Mouse (Mus musculus) intestine, embryonic 14.5 days (tissue): ENCODE measurements around the gene Myo1c. TPM values are rescaled to one million over a fixed set of nuclear protein-coding genes. Genes with fewer than 3 reads are reported as not detected.

ENCODE experiments used
- ATAC-seq: fragments of 200-750 bp; cut with Nextera tagmentation; replicated peaks from 2 replicates; pipeline ENCODE4 v1.8.0; 2017; ENCODE audit warnings: low read depth, moderate number of reproducible peaks, moderate TSS enrichment, moderate library complexity; ENCODE audit not compliant: low FRiP score, low TSS enrichment
- DNase-seq: peaks from one replicate; pipeline ENCODE4 v3.0.0-alpha.2; 2018; ENCODE audit warnings: low spot score
- H3K27ac ChIP-seq: fragments of 300-500 bp; sonication (generic); 2 replicates; pipeline ENCODE4 v1.5.1; 2014; ENCODE audit warnings: low read depth, mild to moderate bottlenecking, control low read depth
- H3K27me3 ChIP-seq: fragments of 300-500 bp; sonication (generic); replicated peaks from 2 replicates; pipeline ENCODE4 v1.6.1; 2014; ENCODE audit warnings: low read length, control low read depth; ENCODE audit not compliant: control insufficient read depth, insufficient read depth
- H3K36me3 ChIP-seq: fragments of 300-500 bp; sonication (generic); 2 replicates; pipeline ENCODE4 v1.6.1; 2014; ENCODE audit warnings: low read length, control low read depth; ENCODE audit not compliant: control insufficient read depth, insufficient read depth
- H3K4me1 ChIP-seq: fragments of 300-500 bp; sonication (generic); replicated peaks from 2 replicates; pipeline ENCODE4 v1.6.1; 2014; ENCODE audit warnings: low read length, control low read depth, mixed read lengths; ENCODE audit not compliant: control insufficient read depth, insufficient read depth
- H3K4me2 ChIP-seq: fragments of 300-500 bp; sonication (generic); 2 replicates; pipeline ENCODE4 v1.6.1; 2014; ENCODE audit warnings: low read length
- H3K4me3 ChIP-seq: fragments of 300-500 bp; sonication (generic); 2 replicates; pipeline ENCODE4 v1.5.1; 2014; ENCODE audit warnings: low read depth, low read length, control low read depth, mixed read lengths
- H3K9ac ChIP-seq: fragments of 300-500 bp; sonication (generic); 2 replicates; pipeline ENCODE4 v1.6.1; 2014; ENCODE audit warnings: mild to moderate bottlenecking, low read length
- H3K9me3 ChIP-seq: fragments of 300-500 bp; sonication (generic); 2 replicates; pipeline ENCODE4 v1.6.1; 2016; ENCODE audit warnings: low read length, control low read depth; ENCODE audit not compliant: control insufficient read depth
- WGBS: fragments of 180-500 bp; shearing (Covaris S2); extraction: QIAGEN DNeasy Blood & Tissue Kit; methylation state at CpG from one replicate; pipeline ENCODE4 v1.1.7; 2014; 5-methylcytosine and 5-hydroxymethylcytosine counted together
- polyA plus RNA-seq: library from polyadenylated mRNA; unstranded; fragments of >200 nt; fragmentation: Nextera tagmentation; extraction: Ambion mirVana; gene quantifications from 2 replicates; pipeline ENCODE4 v1.2.1, GENCODE M21; 2014

The Myo1c gene
- polyA plus RNA-seq, 1 experiment from 2014 or later: 41.7 TPM

- Histone ChIP-seq H3K4me2 (no peak overlapping the region), H3K27me3 (no peaks in the 10 kb centered on the region), H3K27ac (no peak overlapping the region), H3K4me3 (no peak overlapping the region), H3K9ac (no peak overlapping the region), H3K4me1 (no peaks in the 10 kb centered on the region), H3K36me3 (peaks cover 78% of the 10 kb centered on the region), H3K9me3 (no peaks in the 10 kb centered on the region)
- no peak for ATAC-seq
- DNase-seq: no peak
- 84% methylated on average over 11 of the region's 11 CpGs for WGBS
Observed at GRCm38 (mm10) chr11:75669176-75669852, 19.0 kb downstream of the Myo1c start.

DNA sequence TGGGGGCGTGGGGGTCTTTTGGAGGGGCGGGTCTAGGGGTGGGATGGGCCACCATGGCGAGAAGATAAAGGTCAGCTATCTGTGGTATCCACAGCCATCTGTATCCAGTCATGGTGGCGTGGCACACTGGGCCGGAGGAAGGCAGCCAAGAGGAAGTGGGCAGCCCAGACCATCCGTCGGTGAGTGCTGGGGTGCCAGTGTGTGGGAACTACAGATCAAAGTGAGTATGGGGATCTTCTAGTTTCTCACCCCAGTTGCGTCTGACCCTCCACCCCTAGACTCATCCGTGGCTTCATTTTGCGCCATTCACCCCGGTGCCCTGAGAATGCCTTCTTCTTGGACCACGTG is 19.5 kb downstream of the Myo1c start:
- H3K9me3 ChIP-seq: no peaks in the 10 kb centered on the region
- no peak overlapping the region for H3K4me3 ChIP-seq
- WGBS: 93% methylated on average over 12 of the region's 12 CpGs
- H3K27me3 ChIP-seq: no peaks in the 10 kb centered on the region
- H3K4me2 ChIP-seq: no peak overlapping the region
- no peak for ATAC-seq
- no peak overlapping the region for H3K9ac ChIP-seq
- H3K4me1 ChIP-seq: no peaks in the 10 kb centered on the region
- DNase-seq: no peak
- no peak overlapping the region for H3K27ac ChIP-seq
- H3K36me3 ChIP-seq: peaks cover 76% of the 10 kb centered on the region

GRCm38 (mm10) chr11:75671426-75672180 is 21.3 kb downstream of the Myo1c start:
- H3K4me1 ChIP-seq: no peaks in the 10 kb centered on the region
- 81% methylated on average over 22 of the region's 22 CpGs for WGBS
- H3K9me3 ChIP-seq: no peaks in the 10 kb centered on the region
- no peak overlapping the region for H3K9ac ChIP-seq
- H3K4me3 ChIP-seq: no peak overlapping the region
- DNase-seq (no peak), ATAC-seq (no peak)
- H3K36me3 ChIP-seq: peaks cover 59% of the 10 kb centered on the region
- no peaks in the 10 kb centered on the region for H3K27me3 ChIP-seq
- no peak overlapping the region for H3K27ac ChIP-seq
- H3K4me2 ChIP-seq: no peak overlapping the region

GRCm38 (mm10) chr11:75673411-75673810 is 23.1 kb downstream of the Myo1c start:
- 83% methylated on average over 5 of the region's 5 CpGs for WGBS
- no peak for DNase-seq
- no peak overlapping the region for H3K4me3 ChIP-seq
- H3K27me3 ChIP-seq: no peaks in the 10 kb centered on the region
- ATAC-seq: no peak
- H3K36me3 ChIP-seq: peaks cover 49% of the 10 kb centered on the region
- H3K4me2 ChIP-seq: no peak overlapping the region
- no peak overlapping the region for H3K27ac ChIP-seq
- no peaks in the 10 kb centered on the region for H3K9me3 ChIP-seq
- H3K9ac ChIP-seq: no peak overlapping the region
- H3K4me1 ChIP-seq: no peaks in the 10 kb centered on the region

GRCm38 (mm10) chr11:75674875-75675274 is 24.6 kb downstream of the Myo1c start:
- H3K4me2 ChIP-seq: no peak overlapping the region
- peaks cover 35% of the 10 kb centered on the region for H3K36me3 ChIP-seq
- no peak for DNase-seq
- H3K27ac ChIP-seq: no peak overlapping the region
- 76% methylated on average over 3 of the region's 3 CpGs for WGBS
- H3K9ac ChIP-seq: no peak overlapping the region
- H3K27me3 ChIP-seq: no peaks in the 10 kb centered on the region
- no peak overlapping the region for H3K4me3 ChIP-seq
- no peaks in the 10 kb centered on the region for H3K4me1 ChIP-seq
- ATAC-seq: no peak
- H3K9me3 ChIP-seq: no peaks in the 10 kb centered on the region

DNA sequence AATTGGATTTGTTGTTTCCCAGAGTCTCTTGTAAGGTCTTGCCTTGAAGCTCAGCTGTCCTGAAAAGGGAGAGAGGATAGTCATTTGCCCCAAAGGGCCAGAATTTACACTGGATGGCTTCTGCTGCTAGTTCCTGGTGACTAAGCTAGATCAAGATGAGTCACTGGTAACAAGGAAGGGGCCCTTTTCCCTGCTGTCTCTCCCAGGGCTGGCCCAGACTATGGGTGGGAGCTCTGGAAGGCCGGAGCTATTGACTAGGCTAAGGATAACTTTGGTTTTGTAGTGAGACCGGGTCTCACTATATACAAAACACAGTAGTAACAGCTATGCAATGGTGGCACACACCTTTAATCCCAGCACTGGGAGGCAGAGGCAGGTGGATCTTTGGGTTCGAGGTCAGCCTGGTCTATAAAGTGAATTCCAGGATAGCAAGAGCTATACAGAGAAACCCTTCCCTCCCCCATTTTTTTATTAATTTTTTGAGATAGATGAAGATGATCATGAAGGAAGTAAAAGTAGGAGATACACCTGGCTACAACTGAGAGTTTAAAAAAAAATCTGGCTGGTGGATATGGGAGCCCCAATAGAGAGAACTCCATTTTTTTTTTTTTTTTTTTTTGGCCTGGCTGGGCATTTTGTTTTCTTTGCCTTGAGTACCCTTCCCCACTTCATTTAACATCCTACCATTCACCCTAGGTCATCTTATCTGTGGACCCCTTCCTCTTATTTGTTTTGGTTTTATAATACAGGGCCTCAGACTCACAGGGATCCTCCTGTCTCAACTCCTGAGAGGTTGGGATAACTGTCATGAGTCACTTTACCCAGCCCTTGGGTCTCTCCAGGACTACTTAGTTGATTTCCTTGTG is 27.8 kb downstream of the Myo1c start:
- no peak overlapping the region for H3K9ac ChIP-seq
- 88% methylated on average over 3 of the region's 3 CpGs for WGBS
- no peak; the same call in 1 of the 2 replicates for ATAC-seq

GRCm38 (mm10) chr11:75678747-75679438 is 28.6 kb downstream of the Myo1c start, which contains the start of gene Crk:
Gene Crk (plus strand): TSS chr11:75679259.
- H3K4me2 ChIP-seq: peak within 1 kb of the TSS; percentile 95
- no peaks in the 10 kb centered on the region for H3K27me3 ChIP-seq
- H3K4me3 ChIP-seq: peak within 1 kb of the TSS; percentile 99
- DNase-seq (peak; percentile 98), ATAC-seq (peak; percentile 97)
- H3K27ac ChIP-seq: peak within 1 kb of the TSS; percentile 94
- WGBS: under 1% methylated on average over 54 of the region's 55 CpGs
- H3K9ac ChIP-seq: peak within 1 kb of the TSS; percentile 95
- peaks cover 16% of the 10 kb centered on the region; the same call in 1 of the 2 replicates for H3K36me3 ChIP-seq
- peaks cover 10% of the 10 kb centered on the region for H3K4me1 ChIP-seq
- no peaks in the 10 kb centered on the region for H3K9me3 ChIP-seq

More for the DNA sequence above, 27.8 kb downstream of the Myo1c start:
- H3K36me3 ChIP-seq: peaks cover 12% of the 10 kb centered on the region
- no peaks in the 10 kb centered on the region for H3K9me3 ChIP-seq
- H3K4me1 ChIP-seq: peaks cover 10% of the 10 kb centered on the region
- peak overlapping the region; percentile 51 for H3K4me2 ChIP-seq
- H3K27ac ChIP-seq: no peak overlapping the region; the same call in 1 of the 2 replicates
- no peak for DNase-seq
- no peaks in the 10 kb centered on the region for H3K27me3 ChIP-seq
- peak overlapping the region; percentile 99 for H3K4me3 ChIP-seq
